Mouse (Mus musculus) kidney, adult 11 months (tissue): ENCODE measurements around the gene Ptbp1.
A peak's percentile ranks its signal among the peaks of the same experiment; 100 is the strongest.

Experiments
- DNase-seq: peaks from one replicate; pipeline ENCODE4 v3.0.0; 2022

Gene Ptbp1

GRCm38 (mm10) chr10:79853860-79854795 lies at the start of gene Ptbp1:
Gene Ptbp1, plus strand, starts transcription at chr10:79854427.
- peak; percentile 99 for DNase-seq

DNA sequence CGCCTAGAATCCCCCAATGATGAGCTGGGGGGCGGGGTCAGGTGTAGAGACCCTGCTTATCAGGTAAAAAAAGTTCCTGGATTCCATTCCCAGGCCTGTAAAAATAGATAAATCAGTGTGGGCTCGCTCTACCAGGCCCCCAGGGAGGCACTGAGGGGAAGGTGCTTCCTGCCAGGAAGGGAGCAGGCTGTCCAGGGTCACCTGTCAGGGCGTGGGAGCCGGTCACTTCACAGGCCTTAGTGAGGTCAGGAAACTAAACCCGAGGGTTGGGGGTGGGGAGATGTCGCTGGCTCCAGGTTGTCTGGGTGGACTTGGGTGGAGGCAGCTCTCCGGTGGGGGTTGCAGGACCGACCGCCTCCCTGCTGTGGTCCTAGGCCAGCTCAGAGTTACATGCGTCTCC lies 48.6 kb upstream of the Ptbp1 start:
- peak; percentile 78 for DNase-seq

DNA sequence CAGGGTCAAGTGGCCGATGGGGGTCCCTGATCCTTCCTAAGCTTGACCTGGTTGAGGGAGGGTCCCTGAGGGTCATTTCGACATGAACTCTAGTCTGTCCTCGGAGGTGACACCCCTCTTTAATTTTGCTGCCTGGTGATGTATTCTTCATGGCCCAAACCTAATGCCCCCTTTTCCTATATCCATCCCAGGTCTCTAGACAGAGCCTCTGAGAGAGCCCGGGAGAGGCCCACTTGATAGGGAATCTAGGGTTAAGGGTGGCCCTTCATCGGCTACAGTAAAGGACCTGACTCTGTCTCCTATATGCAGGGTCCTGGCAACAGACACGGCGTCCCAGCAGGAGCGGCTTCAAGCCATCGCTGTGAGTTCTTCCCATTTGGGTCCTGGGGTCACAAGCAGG lies 47.9 kb upstream of the Ptbp1 start:
- no peak for DNase-seq

- DNase-seq = no peak
Observed at GRCm38 (mm10) chr10:79806972-79807371, 47.3 kb upstream of the Ptbp1 start.

GRCm38 (mm10) chr10:79807826-79808225 lies 46.4 kb upstream of the Ptbp1 start:
- DNase-seq = no peak

GRCm38 (mm10) chr10:79808728-79809127 lies 45.5 kb upstream of the Ptbp1 start:
- DNase-seq = no peak

DNA sequence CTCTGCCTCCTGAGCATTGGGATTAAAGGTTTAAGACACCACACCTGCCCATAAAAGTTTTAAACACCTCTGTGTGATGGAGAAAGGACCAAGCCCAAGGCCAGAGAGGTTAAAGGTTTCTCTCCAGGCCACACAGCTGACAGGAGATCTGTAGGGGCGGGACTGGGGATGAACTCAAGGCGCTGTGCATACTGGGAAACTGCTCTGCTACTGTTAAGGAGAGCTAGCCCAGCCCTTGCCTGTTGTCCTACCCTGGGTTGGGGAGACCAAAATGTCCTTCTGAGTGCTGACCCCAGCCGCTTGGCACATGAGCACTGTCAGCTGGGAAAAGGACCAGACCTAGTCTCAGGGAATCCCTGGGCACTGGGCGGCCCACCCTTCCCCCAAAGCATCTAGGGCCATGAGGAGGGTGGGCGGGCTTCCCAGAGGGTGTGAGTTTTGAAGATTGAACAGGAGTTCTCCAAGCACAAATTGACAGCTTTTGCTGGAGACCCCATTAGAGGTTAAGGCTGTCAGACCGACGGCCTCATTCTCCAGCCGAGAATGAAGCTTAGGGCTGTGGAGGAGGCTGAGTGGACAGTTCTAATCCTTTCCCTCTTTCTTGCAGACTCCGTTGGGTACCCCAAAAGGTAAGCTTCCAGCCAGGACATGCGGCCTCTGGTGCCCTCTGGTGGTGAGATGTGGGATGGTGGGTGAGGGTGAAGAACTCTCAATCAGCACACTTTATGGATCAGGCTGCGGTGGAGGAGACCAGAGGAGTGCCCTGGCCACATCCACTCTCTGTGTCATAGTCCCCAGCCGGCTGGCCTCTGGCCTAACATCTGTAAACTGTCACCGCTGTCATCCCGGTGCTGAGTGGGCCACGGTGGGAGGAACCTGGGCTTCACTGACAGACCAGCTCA lies 42.2 kb upstream of the Ptbp1 start:
- peak; percentile 78 for DNase-seq

GRCm38 (mm10) chr10:79814271-79814842 lies 39.9 kb upstream of the Ptbp1 start:
- DNase-seq = peak; percentile 87

DNA sequence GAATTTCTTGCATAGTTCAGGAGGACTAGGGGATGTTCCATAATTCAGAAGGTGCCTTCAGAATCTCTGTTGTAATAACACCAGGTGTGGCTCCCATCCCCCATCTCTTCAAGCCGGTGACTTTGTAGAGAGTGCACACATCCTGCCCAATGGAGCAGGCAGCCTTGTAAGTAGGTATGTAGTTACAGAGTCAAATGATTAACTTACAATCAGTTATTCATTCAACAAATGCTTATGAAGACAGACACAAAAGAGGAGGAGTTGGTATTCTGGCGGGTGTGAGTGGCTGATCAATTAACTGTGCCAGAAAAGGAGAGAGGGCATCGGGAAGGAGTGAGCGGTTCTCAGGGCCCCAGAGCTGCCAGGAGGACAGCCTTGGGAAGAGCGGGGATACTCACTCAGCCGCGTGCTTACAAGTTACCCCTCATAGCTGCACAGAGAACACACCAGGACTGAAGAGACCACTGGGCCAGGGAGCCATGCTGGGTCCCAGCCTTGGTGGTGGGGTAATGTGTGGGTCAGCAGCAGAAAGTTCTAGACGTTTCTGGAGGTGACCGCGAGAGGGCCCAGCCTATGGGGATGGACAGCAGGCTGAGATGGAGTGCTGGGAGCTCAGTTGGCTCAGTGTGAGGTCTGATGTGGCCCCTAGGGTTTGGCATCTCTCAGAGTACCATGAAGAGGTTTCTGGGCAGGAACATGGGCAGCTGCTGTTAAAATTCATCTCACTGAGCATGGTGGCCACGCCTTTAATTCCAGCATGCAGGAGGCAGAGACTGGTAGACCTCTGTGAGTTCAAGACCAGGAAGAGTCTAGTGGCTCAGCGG lies 38.3 kb upstream of the Ptbp1 start:
- DNase-seq = peak; percentile 93

- peak; percentile 19 for DNase-seq
Observed at GRCm38 (mm10) chr10:79817111-79817510, 37.1 kb upstream of the Ptbp1 start.

DNA sequence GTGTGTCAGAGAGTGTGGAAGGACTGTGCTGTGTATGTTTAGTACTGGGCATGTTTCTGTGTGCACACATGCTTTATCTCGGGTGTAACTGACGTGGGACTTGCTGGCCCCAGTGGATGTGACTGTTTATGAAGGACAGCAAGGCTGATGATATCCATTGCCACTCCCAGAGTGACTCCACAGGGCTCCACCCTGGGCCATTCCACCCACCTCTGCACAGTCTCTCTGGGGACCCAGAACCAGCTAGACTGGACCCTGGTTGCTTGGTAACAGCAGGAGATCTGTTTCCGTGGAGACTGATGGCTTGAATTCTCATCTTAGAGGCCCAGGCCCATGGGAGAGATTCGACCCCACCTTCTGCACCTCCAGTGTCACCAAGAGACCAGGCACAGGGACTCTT lies 36.0 kb upstream of the Ptbp1 start:
- peak; percentile 22 for DNase-seq

DNA sequence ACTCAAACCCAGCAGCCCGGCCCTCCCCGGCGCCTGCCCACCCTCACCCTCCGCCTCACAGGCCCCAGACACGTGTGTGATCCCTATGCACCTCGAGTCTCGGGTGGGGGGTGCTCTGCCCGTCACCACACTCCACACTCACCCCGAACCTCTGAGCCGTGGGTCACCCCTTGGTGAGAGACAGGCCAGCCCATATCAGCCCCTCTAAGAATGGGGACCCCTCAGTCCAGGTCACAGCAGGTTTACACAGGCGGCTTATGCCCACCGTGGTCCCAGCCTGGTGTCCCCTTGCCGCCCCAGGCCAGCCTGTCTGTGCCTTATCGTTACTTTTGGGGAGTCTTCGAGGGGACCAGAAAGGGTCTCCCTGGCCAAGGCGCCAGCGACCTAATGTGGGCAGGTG lies 34.6 kb upstream of the Ptbp1 start:
- no peak for DNase-seq

- DNase-seq = no peak
Observed at GRCm38 (mm10) chr10:79820277-79820676, 34.0 kb upstream of the Ptbp1 start.

GRCm38 (mm10) chr10:79820782-79821181 lies 33.4 kb upstream of the Ptbp1 start, which contains the start of gene Misp:
Gene Misp, plus strand, starts transcription at chr10:79820989.
- peak; percentile 76 for DNase-seq

GRCm38 (mm10) chr10:79821731-79822130 lies 32.5 kb upstream of the Ptbp1 start:
- DNase-seq = peak; percentile 19

GRCm38 (mm10) chr10:79822372-79822771 lies 31.9 kb upstream of the Ptbp1 start:
- peak; percentile 89 for DNase-seq

DNA sequence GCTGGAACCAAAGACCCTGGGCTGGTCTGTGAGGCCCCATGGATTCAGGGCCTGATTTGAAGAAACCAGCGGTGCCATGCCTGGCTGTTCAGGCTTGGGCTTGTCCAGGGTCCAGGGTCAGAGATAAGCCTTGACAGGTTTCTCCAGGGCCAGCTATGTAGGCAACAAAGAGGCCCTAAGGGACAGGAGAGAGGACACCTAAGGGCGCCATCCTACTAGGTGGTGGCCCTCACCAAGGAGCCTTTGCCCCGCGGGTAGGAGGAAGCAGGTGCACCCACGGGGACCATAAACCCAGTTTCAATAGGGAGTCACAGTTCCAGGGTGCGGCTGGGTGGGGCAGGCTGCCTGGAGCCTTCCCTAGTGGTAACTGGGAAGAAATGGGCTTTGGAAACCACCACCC lies 31.2 kb upstream of the Ptbp1 start:
- peak; percentile 26 for DNase-seq

- peak; percentile 34 for DNase-seq
Observed at GRCm38 (mm10) chr10:79824413-79824812, 29.8 kb upstream of the Ptbp1 start.

GRCm38 (mm10) chr10:79831583-79831982 lies 22.6 kb upstream of the Ptbp1 start:
- DNase-seq = no peak

DNA sequence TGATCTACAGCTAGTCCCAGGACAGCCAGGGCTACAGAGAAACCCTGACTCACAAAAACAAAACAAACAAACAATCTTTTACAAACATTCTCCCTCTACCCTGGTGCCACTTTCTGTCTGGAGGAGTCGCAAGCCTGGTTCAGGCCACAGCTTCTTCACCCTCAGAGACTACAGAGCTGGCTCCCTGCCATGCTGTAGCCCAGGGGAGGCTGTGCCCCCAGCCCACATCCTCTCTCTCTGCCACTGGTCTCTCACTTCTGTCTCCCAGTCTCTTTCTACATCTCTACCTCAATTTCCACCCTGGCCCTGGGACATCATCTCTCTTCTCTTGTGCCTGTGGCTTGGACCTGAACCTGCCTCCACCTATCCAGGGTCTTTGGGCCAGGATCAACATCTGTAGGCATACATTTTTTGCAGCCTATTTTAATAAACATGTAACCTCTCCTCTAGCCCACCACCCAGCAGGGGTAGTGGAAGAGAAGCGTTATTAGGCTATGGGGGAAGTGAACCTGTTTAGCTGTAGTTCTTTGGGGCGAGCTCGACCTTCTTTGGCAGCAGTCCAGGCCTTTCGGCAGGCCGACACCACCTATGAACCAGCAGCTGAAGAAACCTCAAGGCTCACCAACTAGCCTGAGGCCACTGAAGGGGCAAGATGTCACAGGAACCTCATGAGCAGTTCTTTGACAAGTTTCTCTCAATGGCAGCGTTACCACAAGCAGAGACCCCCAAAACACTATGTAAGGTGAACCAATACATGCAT lies 22.0 kb upstream of the Ptbp1 start:
- no peak for DNase-seq

DNA sequence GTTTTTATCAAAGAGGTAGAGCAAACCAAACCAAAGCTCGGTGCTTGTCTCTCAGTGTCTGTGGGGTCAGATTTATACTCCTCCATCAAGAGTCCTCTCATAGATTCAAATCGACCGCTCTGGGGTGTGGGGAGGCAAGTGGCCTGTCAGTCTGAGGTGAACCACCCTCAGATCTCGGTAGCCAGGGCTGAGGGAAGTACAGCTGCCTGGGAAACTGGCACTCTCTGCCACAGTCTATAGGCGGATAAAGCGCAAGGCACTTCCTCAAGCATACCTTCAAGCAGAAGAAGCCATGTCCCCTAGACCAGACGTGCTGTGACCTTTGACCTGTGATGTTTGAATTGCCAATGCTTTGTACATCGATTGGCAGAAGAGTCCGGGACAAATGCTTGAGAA lies 21.4 kb upstream of the Ptbp1 start:
- no peak for DNase-seq
